Mouse (Mus musculus) lung, embryonic 15.5 days (tissue): ENCODE results near the gene Nhlrc2. TPM values are rescaled to one million over a fixed set of nuclear protein-coding genes. Genes with fewer than 3 reads are reported as not detected.
A peak's percentile ranks its signal among the peaks of the same experiment; 100 is the strongest.
"Not testable (repeated sequence)": the region's sequence is repeated elsewhere in the genome, so short reads cannot be mapped to it uniquely, and the experiment has no call there.

Experiments used
- ATAC-seq: fragments of 200-750 bp; cut with Nextera tagmentation; 2 replicates; pipeline ENCODE4 v1.8.0; 2017; ENCODE audit warnings: moderate number of reproducible peaks, borderline replicate concordance; ENCODE audit not compliant: low FRiP score, low TSS enrichment; ENCODE audit errors: extremely low read depth
- H3K27ac ChIP-seq: fragments of 300-500 bp; sonication (generic); 2 replicates; pipeline ENCODE4 v1.5.1; 2015; ENCODE audit warnings: moderate library complexity, mild to moderate bottlenecking, inconsistent platforms
- H3K27me3 ChIP-seq: fragments of 300-500 bp; sonication (generic); 2 replicates; pipeline ENCODE4 v1.6.1; 2015; ENCODE audit warnings: inconsistent platforms
- H3K36me3 ChIP-seq: fragments of 300-500 bp; sonication (generic); 2 replicates; pipeline ENCODE4 v1.6.1; 2015; ENCODE audit warnings: inconsistent platforms
- H3K4me1 ChIP-seq: fragments of 300-500 bp; sonication (generic); 2 replicates; pipeline ENCODE4 v1.6.1; 2015; ENCODE audit warnings: inconsistent platforms
- H3K4me2 ChIP-seq: fragments of 300-500 bp; sonication (generic); 2 replicates; pipeline ENCODE4 v1.6.1; 2015; ENCODE audit warnings: inconsistent platforms, mild to moderate bottlenecking, moderate library complexity
- H3K4me3 ChIP-seq: fragments of 300-500 bp; sonication (generic); 2 replicates; pipeline ENCODE4 v1.5.1; 2015; ENCODE audit warnings: mild to moderate bottlenecking, inconsistent platforms
- H3K9ac ChIP-seq: fragments of 300-500 bp; sonication (generic); 2 replicates; pipeline ENCODE4 v1.6.1; 2015; ENCODE audit warnings: inconsistent platforms
- H3K9me3 ChIP-seq: fragments of 300-500 bp; sonication (generic); 2 replicates; pipeline ENCODE4 v1.6.1; 2016; ENCODE audit warnings: inconsistent platforms
- WGBS: fragments of 180-500 bp; shearing (Covaris S2); methylation state at CpG from one replicate; pipeline ENCODE4 v1.1.7; 2015; 5-methylcytosine and 5-hydroxymethylcytosine counted together
- polyA plus RNA-seq: library from polyadenylated mRNA; unstranded; fragments of >200 nt; fragmentation: Nextera tagmentation; extraction: Ambion mirVana; gene quantifications from 2 replicates; pipeline ENCODE4 v1.2.1, GENCODE M21; 2015

Nhlrc2 gene
- 19.1 and 19.4 TPM in 2 replicates for polyA plus RNA-seq

DNA sequence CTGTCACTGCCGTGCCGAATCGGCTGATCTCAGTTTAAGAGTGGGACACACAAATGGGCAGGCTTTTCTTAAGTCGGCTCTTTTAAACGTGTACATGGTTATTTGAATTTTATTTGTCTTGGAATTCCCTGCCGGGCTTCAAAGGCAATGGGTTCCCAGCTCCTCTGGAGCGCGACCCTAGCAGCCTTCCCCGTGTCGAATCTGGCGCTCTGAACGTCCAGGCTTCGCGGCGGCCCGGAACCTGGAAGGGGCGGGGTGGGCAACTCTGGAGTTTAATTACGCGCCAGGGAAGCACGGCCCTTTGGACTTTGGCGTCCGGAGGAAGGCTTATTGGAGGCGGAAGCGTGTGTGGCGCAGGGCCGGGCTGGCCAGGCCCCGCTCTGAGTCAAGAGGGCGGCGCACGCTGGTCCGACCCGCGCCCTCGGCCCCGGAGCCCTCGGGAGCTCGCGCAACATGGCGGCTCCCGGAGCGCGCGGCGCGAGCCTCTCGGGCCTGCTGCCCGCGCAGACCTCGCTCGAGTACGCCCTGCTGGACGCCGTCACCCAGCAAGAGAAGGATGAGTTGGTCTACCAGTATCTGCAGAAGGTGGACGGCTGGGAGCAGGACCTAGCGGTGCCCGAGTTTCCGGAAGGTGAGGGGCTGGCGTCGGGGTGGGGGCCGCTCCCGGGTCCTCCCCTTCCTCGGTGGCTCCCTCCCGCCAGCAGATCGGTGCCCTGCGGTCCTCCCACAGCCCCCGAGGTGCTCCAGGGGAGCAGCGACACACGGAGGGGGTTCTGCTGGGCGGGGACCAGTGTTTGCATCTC, at the start of gene Nhlrc2:
Gene Nhlrc2 (plus strand): TSS at position 32 of the 803 bp plus-strand sequence.
- peak within 1 kb of the TSS; percentile 95 for H3K9ac ChIP-seq
- WGBS: under 1% methylated on average over 68 of the region's 69 CpGs
- H3K4me3 ChIP-seq: peak within 1 kb of the TSS; percentile 91
- H3K27me3 ChIP-seq: no peaks in the 10 kb centered on the region
- ATAC-seq: peak; percentile 92
- peak within 1 kb of the TSS; percentile 90 for H3K4me2 ChIP-seq
- H3K27ac ChIP-seq: peak within 1 kb of the TSS; percentile 97
- peaks cover 40% of the 10 kb centered on the region for H3K4me1 ChIP-seq
- no peaks in the 10 kb centered on the region for H3K9me3 ChIP-seq
- peaks cover 27% of the 10 kb centered on the region for H3K36me3 ChIP-seq

DNA sequence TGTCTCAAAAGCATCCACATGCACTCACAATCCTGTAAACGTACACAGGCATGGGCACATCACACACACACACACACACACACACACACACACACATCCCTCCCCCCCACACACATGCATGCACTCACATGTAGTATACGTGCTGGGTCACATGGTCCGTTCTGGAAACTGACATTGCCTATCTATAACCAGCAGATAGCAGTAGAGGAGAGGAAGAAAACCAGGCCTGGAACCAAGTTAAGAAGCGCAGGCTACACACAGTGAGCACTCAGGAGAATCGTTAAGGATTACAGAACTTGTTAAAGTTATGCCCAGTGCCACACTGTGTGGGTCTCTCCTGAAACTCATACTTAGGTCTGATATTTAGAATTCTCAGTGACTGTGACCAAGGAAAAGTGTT, 45.0 kb upstream of the Nhlrc2 start:
- not testable (repeated sequence) for H3K4me1 ChIP-seq, H3K4me3 ChIP-seq, H3K4me2 ChIP-seq, H3K9me3 ChIP-seq, H3K27ac ChIP-seq, ATAC-seq, H3K27me3 ChIP-seq, H3K36me3 ChIP-seq, H3K9ac ChIP-seq
- no CpG with 5 or more reads among the region's 5 CpGs for WGBS

DNA sequence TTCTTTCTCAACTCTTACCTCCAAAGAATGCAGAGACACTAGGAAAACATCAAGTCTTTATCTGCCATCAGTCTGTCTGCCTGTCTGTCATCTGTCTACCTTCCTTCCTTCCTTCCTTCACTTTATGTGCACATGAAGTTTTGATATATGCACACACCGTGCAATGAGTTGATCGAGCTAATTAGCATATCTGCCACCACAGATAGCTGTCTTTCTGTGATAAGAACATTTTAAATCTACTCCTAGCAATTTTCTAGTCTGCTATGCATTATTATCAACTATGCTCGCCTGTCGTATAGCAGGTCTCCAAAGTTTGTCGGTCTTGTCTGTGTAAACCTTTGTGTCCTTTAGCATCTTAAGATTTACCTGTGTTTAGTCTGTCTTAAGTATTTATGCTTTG, 44.5 kb upstream of the Nhlrc2 start:
- H3K27ac ChIP-seq, H3K36me3 ChIP-seq, ATAC-seq, H3K9me3 ChIP-seq, H3K9ac ChIP-seq, H3K4me3 ChIP-seq, H3K4me2 ChIP-seq, H3K27me3 ChIP-seq, H3K4me1 ChIP-seq: not testable (repeated sequence)
- no CpG with 5 or more reads among the region's 5 CpGs for whole genome bisulfite sequencing

DNA sequence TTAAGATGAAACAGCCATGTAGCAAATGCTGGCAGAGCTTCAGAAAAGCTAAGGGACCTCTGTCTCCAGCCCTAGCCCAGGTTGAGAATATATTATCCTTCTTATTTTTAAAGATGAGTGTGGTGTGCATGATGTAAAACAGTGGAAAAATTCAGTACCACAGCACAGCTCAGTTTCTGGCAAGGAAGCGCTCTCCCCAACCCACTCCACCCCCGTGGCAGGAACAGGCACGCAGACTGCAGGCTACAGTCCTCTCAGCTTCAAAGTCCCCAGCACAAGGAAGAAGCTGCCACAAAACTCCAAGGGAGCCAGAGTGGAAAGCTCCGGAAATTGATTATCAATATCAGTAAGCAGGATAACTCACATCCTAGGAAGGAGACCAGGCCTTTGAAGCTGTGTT, 36.9 kb upstream of the Nhlrc2 start:
- not testable (repeated sequence) for H3K27me3 ChIP-seq, H3K9me3 ChIP-seq, H3K4me3 ChIP-seq, H3K4me1 ChIP-seq, H3K9ac ChIP-seq, H3K27ac ChIP-seq, H3K4me2 ChIP-seq, H3K36me3 ChIP-seq
- WGBS: no CpG with 5 or more reads among the region's 4 CpGs
- ATAC-seq: 0 out of 2 replicates have a peak, but pooled peaks have one; percentile 49

DNA sequence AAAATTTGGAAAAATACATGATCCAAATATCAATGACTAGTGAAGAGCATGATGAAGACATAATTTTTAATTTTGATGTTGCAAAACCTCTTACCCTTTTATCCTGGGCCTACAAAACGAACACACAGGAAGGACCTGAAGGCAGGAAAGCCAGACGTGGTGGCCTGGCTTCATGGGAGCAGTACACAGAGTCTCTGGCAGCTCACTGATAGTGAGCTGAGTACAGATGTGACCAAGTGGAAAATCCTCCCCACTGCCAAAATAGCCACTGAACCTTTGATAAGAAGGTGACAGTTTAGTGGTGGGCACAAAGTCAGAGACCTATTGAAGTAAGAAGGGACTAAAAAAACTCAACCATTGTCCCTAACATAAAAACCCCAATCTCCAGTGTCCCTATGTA, 34.5 kb upstream of the Nhlrc2 start:
- H3K4me1 ChIP-seq, H3K9me3 ChIP-seq, ATAC-seq, H3K27me3 ChIP-seq, H3K4me3 ChIP-seq, H3K4me2 ChIP-seq, H3K36me3 ChIP-seq, H3K27ac ChIP-seq, H3K9ac ChIP-seq: not testable (repeated sequence)
- no CpG with 5 or more reads among the region's 2 CpGs for WGBS

DNA sequence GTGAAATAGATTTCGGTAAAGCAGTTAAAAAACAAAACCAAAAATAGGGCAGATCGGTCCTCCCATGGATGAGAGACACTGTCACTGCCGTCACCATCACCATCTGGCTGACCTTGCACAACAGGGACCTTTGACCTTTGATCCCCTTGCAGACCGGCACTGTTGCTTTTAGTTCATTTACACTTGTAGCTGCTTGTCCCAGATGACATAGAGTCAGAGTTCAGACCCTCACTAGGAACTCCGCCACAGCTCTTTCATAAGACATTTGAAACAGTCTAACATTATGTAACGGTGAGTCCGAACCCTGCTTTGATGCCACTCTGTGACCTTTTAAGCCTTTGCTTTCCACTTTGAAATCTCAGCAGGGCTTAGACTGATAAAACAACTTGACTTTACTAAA, 28.7 kb upstream of the Nhlrc2 start:
- not testable (repeated sequence) for ATAC-seq
- WGBS: no CpG with 5 or more reads among the region's 7 CpGs

DNA sequence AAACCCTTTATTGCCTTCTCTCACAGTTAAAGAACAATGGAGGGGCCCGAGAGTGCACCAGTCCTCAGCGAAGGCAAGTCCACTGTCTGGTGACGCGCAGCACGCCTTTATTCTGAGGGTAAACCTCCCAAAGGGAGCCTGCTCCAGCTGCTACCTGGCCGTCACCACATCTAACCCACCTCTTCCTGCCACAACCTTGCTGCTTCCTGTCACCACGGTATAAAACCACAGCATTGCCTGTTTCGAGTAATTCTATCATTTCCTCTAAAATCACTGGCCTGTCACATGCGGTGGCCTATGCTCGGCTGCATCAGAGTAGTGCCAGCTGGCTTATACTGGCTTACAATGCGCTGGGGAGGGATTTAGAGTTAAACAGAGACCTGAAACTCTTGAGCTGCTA, 17.5 kb upstream of the Nhlrc2 start:
- H3K4me2 ChIP-seq, H3K9me3 ChIP-seq, H3K36me3 ChIP-seq, H3K4me3 ChIP-seq, H3K9ac ChIP-seq, H3K27ac ChIP-seq, H3K27me3 ChIP-seq, ATAC-seq: not testable (repeated sequence)
- WGBS: no CpG with 5 or more reads among the region's 11 CpGs
- H3K4me1 ChIP-seq: peaks cover 27% of the 10 kb centered on the region

More for the DNA sequence above, 28.7 kb upstream of the Nhlrc2 start:
- not testable (repeated sequence) for H3K4me1 ChIP-seq, H3K9me3 ChIP-seq, H3K27ac ChIP-seq, H3K36me3 ChIP-seq, H3K27me3 ChIP-seq, H3K4me2 ChIP-seq, H3K9ac ChIP-seq, H3K4me3 ChIP-seq

DNA sequence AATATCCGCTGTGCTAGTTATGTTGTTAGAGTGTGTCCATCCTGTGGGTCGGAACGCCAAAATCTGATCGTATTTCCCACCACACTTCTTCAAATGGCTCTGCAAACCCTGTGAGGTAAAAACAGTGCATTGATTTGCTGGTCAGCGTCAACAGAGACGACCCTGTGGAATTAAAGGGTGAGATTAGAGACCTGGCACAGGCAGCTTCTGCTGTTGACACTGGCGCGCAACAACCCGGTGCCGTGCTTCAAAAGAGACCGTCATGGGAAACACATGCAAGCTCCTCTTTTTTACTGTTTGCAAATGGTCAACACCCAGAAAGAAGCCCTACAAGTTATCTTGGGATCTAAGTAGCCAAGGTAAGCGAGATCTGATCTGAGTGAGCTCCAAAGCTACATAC, 16.8 kb upstream of the Nhlrc2 start:
- Histone ChIP-seq H3K9ac (no peak overlapping the region), H3K36me3 (peaks cover 5% of the 10 kb centered on the region; the same call in 1 of the 2 replicates), H3K9me3 (no peaks in the 10 kb centered on the region), H3K27ac (no peak overlapping the region), H3K4me2 (no peak overlapping the region), H3K4me1 (peaks cover 27% of the 10 kb centered on the region), H3K27me3 (no peaks in the 10 kb centered on the region), H3K4me3 (no peak overlapping the region)
- WGBS: 78% methylated on average over 12 of the region's 12 CpGs
- ATAC-seq: no peak

DNA sequence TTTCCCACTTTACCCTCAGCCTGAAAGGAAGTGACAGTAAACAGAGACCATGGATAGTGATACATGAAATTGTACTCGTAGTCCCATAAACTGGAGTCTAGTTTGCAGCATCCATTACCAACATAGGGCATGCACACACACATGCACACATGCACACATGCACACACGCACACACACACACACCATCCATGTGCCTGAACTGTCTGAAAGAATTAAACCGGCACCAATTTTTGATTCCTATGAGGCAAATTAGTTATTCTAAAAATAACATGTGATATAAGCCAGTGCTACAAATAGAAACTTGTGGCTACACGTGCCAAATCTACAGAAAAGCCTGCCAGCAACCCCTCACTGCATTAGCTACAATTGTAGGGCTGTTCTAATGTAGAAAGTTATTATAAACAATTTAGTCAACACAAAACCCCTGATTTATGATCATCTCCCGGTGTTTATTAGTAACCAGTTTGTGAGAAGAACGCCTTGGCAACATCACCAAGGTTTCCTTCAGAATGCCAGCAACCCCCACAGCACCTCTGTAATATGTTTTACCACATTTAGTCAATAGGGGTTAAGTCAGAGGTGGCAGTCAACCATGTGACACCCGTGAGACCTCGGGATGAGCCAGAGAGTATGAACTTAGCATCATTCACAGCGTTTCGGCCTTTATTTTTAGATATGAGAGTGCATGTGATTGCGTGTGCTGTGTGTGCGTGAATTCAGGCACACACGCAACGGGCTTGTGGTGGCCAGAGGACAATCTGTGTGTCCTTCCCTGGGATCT, 14.6 kb upstream of the Nhlrc2 start:
- H3K4me3 ChIP-seq: no peak overlapping the region
- no peaks in the 10 kb centered on the region for H3K27me3 ChIP-seq
- H3K4me2 ChIP-seq: no peak overlapping the region
- H3K4me1 ChIP-seq: peaks cover 27% of the 10 kb centered on the region
- no peaks in the 10 kb centered on the region for H3K9me3 ChIP-seq
- H3K9ac ChIP-seq: no peak overlapping the region
- ATAC-seq: peak; percentile 66; the same call in 1 of the 2 replicates
- WGBS: 54% methylated on average over 14 of the region's 14 CpGs
- H3K36me3 ChIP-seq: peaks cover 19% of the 10 kb centered on the region; the same call in 1 of the 2 replicates
- peak overlapping the region; percentile 79 for H3K27ac ChIP-seq

DNA sequence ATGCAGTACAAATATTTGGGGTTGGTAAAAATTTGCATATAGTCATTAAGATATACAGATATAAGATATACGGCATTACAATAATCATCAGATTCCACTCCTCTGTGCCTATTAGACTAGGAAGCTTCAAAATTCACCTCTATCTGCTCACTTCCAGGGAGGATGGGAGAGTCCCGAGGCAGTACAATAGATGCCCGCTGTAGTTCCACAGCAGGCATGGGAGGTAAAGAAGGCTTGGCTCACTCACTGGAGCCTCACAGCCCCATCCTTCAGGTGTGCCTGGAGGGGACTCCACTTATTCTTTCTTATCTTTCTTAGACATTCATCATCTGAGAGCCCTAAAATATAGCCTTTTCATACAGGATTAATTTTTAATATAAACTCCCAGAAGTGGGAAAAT, 13.7 kb upstream of the Nhlrc2 start:
- no peak overlapping the region for H3K4me3 ChIP-seq
- peaks cover 27% of the 10 kb centered on the region for H3K4me1 ChIP-seq
- H3K36me3 ChIP-seq: peaks cover 19% of the 10 kb centered on the region; the same call in 1 of the 2 replicates
- WGBS: 83% methylated on average over 3 of the region's 3 CpGs
- no peak overlapping the region for H3K4me2 ChIP-seq
- H3K27me3 ChIP-seq: no peaks in the 10 kb centered on the region
- ATAC-seq: no peak
- no peak overlapping the region; the same call in 1 of the 2 replicates for H3K27ac ChIP-seq
- H3K9ac ChIP-seq: no peak overlapping the region
- no peaks in the 10 kb centered on the region for H3K9me3 ChIP-seq

DNA sequence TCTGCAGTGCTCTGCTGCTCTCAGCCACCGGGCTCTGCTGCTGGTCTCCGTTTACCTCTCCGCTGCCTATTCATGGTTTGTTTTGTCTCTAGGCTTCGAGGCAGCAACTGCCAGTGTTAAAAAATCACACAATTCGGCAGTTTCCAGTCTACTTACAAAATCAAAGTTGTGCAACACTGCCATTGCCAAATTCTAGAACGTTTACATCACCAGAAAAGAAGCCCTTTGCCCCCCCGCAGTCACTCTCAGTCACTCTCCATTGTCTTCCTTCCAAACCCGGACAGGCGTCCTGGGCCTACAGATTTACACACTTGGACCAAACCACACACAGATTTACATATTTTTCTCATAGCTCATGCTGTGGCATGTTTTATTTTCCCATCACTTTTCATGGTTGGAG, 13.0 kb upstream of the Nhlrc2 start:
- Histone ChIP-seq H3K4me2 (no peak overlapping the region), H3K4me1 (peaks cover 27% of the 10 kb centered on the region), H3K36me3 (peaks cover 20% of the 10 kb centered on the region), H3K27ac (peak overlapping the region; percentile 60; the same call in 1 of the 2 replicates), H3K27me3 (no peaks in the 10 kb centered on the region), H3K4me3 (no peak overlapping the region), H3K9ac (no peak overlapping the region), H3K9me3 (no peaks in the 10 kb centered on the region)
- no peak; the same call in 1 of the 2 replicates for ATAC-seq
- WGBS: 56% methylated on average over 9 of the region's 9 CpGs

DNA sequence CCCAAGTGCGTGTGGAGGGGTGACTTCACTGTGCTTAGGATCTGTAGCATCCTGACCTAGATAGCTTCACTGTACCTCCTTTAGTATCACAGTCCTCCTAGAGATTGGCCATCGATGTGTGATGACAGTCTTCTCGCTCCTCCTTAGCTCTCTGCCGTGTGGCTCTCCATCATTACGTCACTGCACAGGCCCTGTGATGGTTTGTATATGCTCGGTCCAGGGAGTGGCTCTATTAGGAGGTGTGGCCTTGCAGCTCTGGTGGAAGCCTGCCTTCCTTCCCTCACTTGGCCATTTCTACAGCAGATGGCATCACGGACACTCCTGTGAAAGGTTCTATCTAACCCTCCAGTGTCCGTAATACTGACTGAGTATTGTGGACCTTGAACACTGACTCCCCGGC, 12.3 kb upstream of the Nhlrc2 start:
- 82% methylated on average over 9 of the region's 9 CpGs for WGBS
- Histone ChIP-seq H3K36me3 (peaks cover 27% of the 10 kb centered on the region), H3K9me3 (no peaks in the 10 kb centered on the region), H3K4me3 (no peak overlapping the region), H3K4me1 (peaks cover 27% of the 10 kb centered on the region), H3K4me2 (no peak overlapping the region), H3K9ac (no peak overlapping the region), H3K27ac (no peak overlapping the region), H3K27me3 (no peaks in the 10 kb centered on the region)
- no peak for ATAC-seq
